Mouse (Mus musculus) embryonic fibroblast, embryonic 13.5 days (primary cell): ENCODE results near the gene Nlgn1.

Experiments
- CTCF ChIP-seq: IDR thresholded peaks from 2 replicates; pipeline ENCODE4 v1.5.1; 2011; ENCODE audit warnings: mild to moderate bottlenecking, control low read depth, low read length, moderate library complexity, borderline replicate concordance; ENCODE audit not compliant: insufficient read depth
- POLR2A ChIP-seq: IDR thresholded peaks from 2 replicates; pipeline ENCODE4 v1.6.1; 2011; ENCODE audit warnings: low read depth, mild to moderate bottlenecking, control low read depth, low read length, moderate library complexity

DNA sequence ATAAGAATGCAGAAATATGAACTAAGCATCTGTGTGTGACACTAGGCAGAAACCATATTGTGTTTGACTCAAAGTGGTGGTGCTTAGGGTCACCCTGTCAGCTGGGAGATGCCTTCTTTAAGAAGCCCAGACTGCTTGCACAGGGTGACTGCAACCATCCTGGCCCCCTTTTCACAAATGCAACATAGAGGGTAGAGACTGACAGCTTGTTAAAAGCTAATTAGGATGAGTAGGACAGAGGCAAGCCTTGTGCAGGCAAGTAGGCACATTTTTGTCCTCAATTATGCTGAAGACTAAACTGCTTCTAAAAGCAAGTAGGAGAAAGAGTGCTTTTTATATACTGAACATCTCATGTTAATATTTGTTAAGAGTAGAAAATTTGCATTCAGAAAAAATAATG, 558.8 kb downstream of the Nlgn1 start:
- no peak for TF ChIP-seq CTCF
- TF ChIP-seq POLR2A, result no peak
